Mouse (Mus musculus): ENCODE measurements around the gene Chd9. TPM values are rescaled to one million over a fixed set of nuclear protein-coding genes. Genes with fewer than 3 reads are reported as not detected.
"Not testable (repeated sequence)": the region's sequence is repeated elsewhere in the genome, so short reads cannot be mapped to it uniquely, and the experiment has no call there.

The Chd9 gene
- total RNA-seq, 1 experiment from 2014 or later, result 94.8 TPM

- DNase-seq, result no peak
Measured at GRCm38 (mm10) chr8:90906922-90907321, 78.8 kb downstream of the Chd9 start.

GRCm38 (mm10) chr8:90907516-90907847 is 79.3 kb downstream of the Chd9 start:
- no peak for DNase-seq

GRCm38 (mm10) chr8:90907848-90908551 is 79.8 kb downstream of the Chd9 start:
- DNase-seq, result peak; percentile 99

- peak; percentile 72 for DNase-seq
Measured at GRCm38 (mm10) chr8:90908580-90909471, 80.7 kb downstream of the Chd9 start.

- no peak for DNase-seq
Measured at GRCm38 (mm10) chr8:90923158-90923905, 95.2 kb downstream of the Chd9 start.

GRCm38 (mm10) chr8:90928412-90928811 is 100.3 kb downstream of the Chd9 start:
- DNase-seq, result no peak

GRCm38 (mm10) chr8:90930125-90930524 is 102.0 kb downstream of the Chd9 start:
- not testable (repeated sequence) for DNase-seq

- DNase-seq, result no peak
Measured at GRCm38 (mm10) chr8:90932934-90933333, 104.8 kb downstream of the Chd9 start.

- no peak for DNase-seq
Measured at GRCm38 (mm10) chr8:90934786-90935185, 106.6 kb downstream of the Chd9 start.

- peak; percentile 43 for DNase-seq
Measured at GRCm38 (mm10) chr8:90936840-90937239, 108.7 kb downstream of the Chd9 start.

GRCm38 (mm10) chr8:90938352-90938930 is 110.3 kb downstream of the Chd9 start:
- DNase-seq, result no peak

- DNase-seq, result no peak
Measured at GRCm38 (mm10) chr8:90939867-90940266, 111.7 kb downstream of the Chd9 start.

GRCm38 (mm10) chr8:90943770-90944169 is 115.6 kb downstream of the Chd9 start:
- DNase-seq, result no peak

- DNase-seq, result peak; percentile 83
Measured at GRCm38 (mm10) chr8:90954802-90955760, 126.9 kb downstream of the Chd9 start.

- DNase-seq, result no peak
Measured at GRCm38 (mm10) chr8:90955761-90956136, 127.6 kb downstream of the Chd9 start.

- no peak for DNase-seq
Measured at GRCm38 (mm10) chr8:90956390-90956789, 128.2 kb downstream of the Chd9 start.

GRCm38 (mm10) chr8:90957711-90958110 is 129.6 kb downstream of the Chd9 start:
- no peak for DNase-seq

GRCm38 (mm10) chr8:90959721-90960120 is 131.6 kb downstream of the Chd9 start:
- no peak for DNase-seq

GRCm38 (mm10) chr8:90961603-90962002 is 133.5 kb downstream of the Chd9 start:
- peak; percentile 14 for DNase-seq

GRCm38 (mm10) chr8:90964044-90964443 is 135.9 kb downstream of the Chd9 start:
- DNase-seq, result no peak

- DNase-seq, result no peak
Measured at GRCm38 (mm10) chr8:90965467-90966170, 137.5 kb downstream of the Chd9 start.
